Mouse (Mus musculus) thymus, adult 2 months (tissue): ENCODE measurements at regions not wholly inside any gene's neighbourhood (a gene's known extent, or its start where the extent isn't known, plus 50 kb on each side); places are given as distances from the start of the nearest gene placed in this dataset.

Experiments
- CTCF ChIP-seq: fragments of 200-500 bp; IDR thresholded peaks from 2 replicates; pipeline ENCODE4 v1.5.1; 2012; ENCODE audit warnings: mild to moderate bottlenecking, control low read depth, low read length, moderate library complexity, borderline replicate concordance; ENCODE audit not compliant: control insufficient read depth, poor library complexity, insufficient read depth; ENCODE audit errors: extremely low read depth
- POLR2A ChIP-seq: fragments of 200-500 bp; IDR thresholded peaks from 2 replicates; pipeline ENCODE4 v1.6.1; 2012; ENCODE audit warnings: mild to moderate bottlenecking, low read length, control low read depth, moderate library complexity; ENCODE audit not compliant: control insufficient read depth, poor library complexity, insufficient read depth; ENCODE audit errors: extremely low read depth

DNA sequence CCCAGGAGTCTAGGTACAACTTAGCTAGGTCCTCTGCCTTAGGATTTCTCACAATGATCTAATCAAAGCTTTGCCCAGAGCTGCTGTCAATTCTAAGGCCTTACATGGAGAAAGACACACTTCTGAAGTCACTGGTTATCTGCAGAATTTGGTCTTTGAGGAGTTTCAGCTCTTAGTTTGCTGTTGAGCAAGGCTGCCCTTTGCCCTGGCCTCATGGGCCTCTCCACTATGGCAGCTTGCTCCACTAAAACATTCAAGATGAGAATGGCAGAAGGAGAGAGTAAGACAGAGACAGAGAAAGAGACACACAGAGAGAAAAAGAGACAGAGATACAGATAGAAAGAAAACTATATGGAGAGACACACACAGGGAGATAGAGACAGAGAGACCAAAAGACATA, 75.7 kb downstream of the Rpusd4 start:
- TF ChIP-seq POLR2A = no peak
- no peak for TF ChIP-seq CTCF
